ENCODE assay signal across 12 mouse cellular contexts in genomic region chr11:3443091-3443490, GRCm38 (mm10).
"Had no signal": no experiment of that assay in that cellular context is flagged by ENCODE, and none has a peak within 500 bp of the region (broad histone marks: within the 10 kb centered on the region; RNA-seq: fewer than 3 reads in every experiment).

No protein-coding gene starts in this region.

- DNase-seq: kidney, adult 18-20 months; kidney, postnatal 10 days; lung, adult 18-20 months; lung, postnatal 36 days; right cerebral cortex, adult 18-20 months; right cerebral cortex, postnatal 25 days; thymus, adult 2 months; thymus, postnatal 25 days had no signal

- H3K27ac ChIP-seq: left cerebral cortex, adult 2 months; limb, embryonic 15.5 days; liver, embryonic 14.5 days; midbrain, embryonic 10.5 days had no signal

- H3K4me3 ChIP-seq: left cerebral cortex, adult 2 months; limb, embryonic 15.5 days; midbrain, embryonic 10.5 days had no signal

- H3K4me1 ChIP-seq: limb, embryonic 15.5 days; midbrain, embryonic 10.5 days had no signal

- H3K9me3 ChIP-seq: limb, embryonic 15.5 days; midbrain, embryonic 10.5 days had no signal

- H3K36me3 ChIP-seq: limb, embryonic 15.5 days; midbrain, embryonic 10.5 days had no signal

- H3K27me3 ChIP-seq: limb, embryonic 15.5 days had no signal
